Mouse (Mus musculus) cerebellum, adult 2 months (tissue): ENCODE data around the gene Fbxl17.

ENCODE experiments used
- CTCF ChIP-seq: fragments of 200-500 bp; IDR thresholded peaks from 2 replicates; pipeline ENCODE4 v1.5.1; 2011; ENCODE audit warnings: low read depth, mild to moderate bottlenecking, control low read depth, low read length, moderate library complexity, borderline replicate concordance; ENCODE audit not compliant: insufficient read depth
- POLR2A ChIP-seq: fragments of 200-500 bp; IDR thresholded peaks from 2 replicates; pipeline ENCODE4 v1.6.1; 2011; ENCODE audit warnings: low read length, control low read depth, borderline replicate concordance; ENCODE audit not compliant: insufficient read depth

DNA sequence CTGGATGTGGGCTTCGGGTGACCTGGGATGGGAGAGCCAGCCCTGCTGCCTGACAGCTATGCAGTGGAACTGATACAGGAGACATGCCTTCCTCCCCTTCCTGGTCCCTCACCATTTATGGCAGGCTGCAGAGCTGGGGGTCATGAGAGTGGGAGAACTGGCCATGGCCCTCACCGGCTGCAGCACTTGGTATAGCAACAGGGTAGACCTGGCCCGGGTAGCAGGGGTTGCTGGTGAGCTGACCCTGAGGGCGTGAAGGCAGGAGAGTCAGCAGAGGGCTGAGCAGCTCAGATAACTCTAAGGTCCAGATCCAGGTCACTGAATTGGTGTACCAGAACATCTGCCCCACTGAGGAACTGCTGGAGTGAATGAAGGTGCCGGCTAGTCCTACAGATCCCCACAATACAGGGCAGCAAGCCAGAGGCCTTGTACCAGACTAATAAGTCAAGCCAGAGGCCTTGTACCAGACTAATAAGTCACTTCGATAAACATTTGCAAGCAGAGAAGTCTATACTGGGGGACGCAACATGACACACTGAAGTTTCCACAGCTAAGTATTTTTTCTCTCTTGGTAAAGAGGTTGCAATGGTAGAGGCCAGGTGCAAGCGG is 296.1 kb downstream of the Fbxl17 start:
- no peak for TF ChIP-seq POLR2A
- TF ChIP-seq CTCF: no peak
